Mouse (Mus musculus) gastrocnemius, adult 18-20 months (tissue): ENCODE data around the gene Ccdc83. TPM values are rescaled to one million over a fixed set of nuclear protein-coding genes. Genes with fewer than 3 reads are reported as not detected.

ENCODE experiments used
- DNase-seq: peaks from one replicate; pipeline ENCODE4 v3.0.0; 2021; ENCODE audit warnings: low spot score
- long read RNA-seq, 2 experiments: library from polyadenylated mRNA; stranded (forward); transcript quantifications; one replicate each; pipeline ENCODE4 v2.0.0; 2021
- total RNA-seq, 2 experiments: library from RNA; stranded (reverse); gene quantifications; 2 replicates each; pipeline ENCODE4 v1.2.3; 2021

The Ccdc83 gene
- not detected for total RNA-seq
- long read RNA-seq, experiment 1: 0 reads
- long read RNA-seq, experiment 2: 0 reads

- DNase-seq: peak; percentile 84
These were observed at the start of gene Ccdc83 for GRCm38 (mm10) chr7:90265289-90265970. Gene Ccdc83, minus strand, starts transcription at chr7:90265777.

DNA sequence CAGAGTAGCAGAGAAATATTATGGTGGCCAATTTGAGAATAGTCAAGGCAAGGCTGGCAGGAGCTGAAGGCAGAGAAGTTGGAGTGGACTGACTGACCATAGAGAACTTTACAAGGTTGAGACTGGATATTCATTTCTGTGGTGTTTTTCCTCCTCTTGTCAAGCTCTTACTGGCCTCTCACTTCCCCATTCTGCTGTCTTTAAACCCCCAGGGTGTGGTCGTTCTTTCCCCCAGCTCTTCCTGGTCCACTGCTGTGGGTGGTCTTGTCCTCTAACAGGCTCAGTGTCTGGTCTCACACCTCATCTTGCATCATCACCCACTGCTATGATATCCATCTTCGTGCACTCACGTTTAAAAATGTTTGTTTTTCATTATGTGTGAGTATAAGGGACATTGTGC is 47.8 kb upstream of the Ccdc83 start:
- no peak for DNase-seq

DNA sequence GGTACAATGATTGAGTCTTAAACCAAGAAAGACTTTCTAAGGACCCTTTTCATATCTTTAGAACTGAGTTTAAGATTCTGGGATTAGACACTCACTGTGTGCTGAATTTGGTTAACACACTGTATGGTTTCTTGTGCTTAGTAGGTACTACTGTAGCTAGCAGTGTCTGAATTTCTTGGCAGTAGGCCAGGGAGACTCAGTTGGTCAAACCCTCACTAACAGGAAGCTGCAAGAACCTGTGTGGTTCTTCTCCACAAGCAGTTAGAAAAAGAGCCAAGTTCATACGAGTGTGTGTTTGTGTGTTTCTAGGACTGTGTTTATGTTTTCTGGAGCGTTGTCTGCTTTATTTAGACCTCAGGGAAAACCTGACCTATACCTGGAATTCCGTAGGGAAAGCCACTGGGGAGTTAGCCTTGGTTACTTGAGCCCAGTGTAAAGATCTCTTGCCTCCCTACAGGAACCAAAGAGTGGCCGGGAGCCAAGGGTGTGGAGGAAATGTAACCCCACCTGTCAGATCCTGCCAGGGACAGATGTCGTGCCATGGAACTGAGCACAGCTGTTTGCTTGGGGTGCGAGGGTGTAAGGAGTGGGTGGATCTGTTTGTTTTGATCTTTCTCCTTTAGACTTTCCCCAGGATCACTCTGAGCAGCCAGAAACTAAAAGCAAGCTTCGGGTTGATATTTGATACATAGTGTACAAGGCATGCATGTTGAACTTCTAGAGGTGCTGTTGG is 46.7 kb upstream of the Ccdc83 start:
- peak; percentile 11 for DNase-seq

GRCm38 (mm10) chr7:90308003-90308402 is 42.4 kb upstream of the Ccdc83 start:
- no peak for DNase-seq

DNA sequence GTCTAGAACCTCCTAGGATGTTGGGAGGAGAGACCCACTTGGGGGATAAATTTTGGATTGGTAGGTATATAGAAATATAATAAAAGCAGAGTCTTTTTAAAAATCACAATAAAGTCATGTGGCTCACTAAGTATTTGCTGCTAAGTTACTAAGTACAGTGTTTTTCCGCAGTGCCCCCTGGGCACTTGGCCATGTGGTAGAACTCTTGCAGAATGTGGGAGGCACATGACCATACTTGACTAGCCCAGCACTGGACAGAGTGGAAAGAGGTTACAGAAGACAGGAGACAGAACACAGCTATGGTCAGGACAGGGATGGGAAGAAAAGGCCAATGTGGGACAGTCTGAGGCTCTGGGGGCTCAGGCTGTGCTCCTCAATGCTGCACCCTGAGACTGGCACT is 41.4 kb upstream of the Ccdc83 start:
- no peak for DNase-seq

DNA sequence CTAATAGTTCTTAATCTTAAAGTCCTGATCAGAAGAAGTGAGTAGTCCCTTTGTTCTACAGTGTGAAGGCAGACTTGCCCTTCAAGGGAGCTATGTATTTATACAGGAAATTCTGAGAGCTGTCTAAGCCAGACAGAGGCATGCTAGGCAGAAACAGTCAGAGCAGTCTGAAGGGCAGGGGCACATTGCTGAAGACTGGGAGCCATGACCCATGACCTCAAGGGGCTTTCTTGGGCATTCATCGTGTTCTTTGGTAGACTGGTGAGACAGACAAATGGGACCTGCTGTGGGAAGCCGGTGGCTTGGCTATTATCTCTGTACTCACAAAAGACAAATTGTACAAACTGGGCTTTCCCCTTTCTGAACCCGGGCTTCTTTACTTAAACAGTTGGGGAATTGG is 40.5 kb upstream of the Ccdc83 start:
- no peak for DNase-seq

- DNase-seq: no peak
These were observed 37.3 kb upstream of the Ccdc83 start for GRCm38 (mm10) chr7:90302647-90303552.

GRCm38 (mm10) chr7:90301942-90302646 is 36.5 kb upstream of the Ccdc83 start, which contains the start of gene Sytl2:
Gene Sytl2, plus strand, starts transcription at chr7:90302252.
- peak; percentile 31 for DNase-seq

DNA sequence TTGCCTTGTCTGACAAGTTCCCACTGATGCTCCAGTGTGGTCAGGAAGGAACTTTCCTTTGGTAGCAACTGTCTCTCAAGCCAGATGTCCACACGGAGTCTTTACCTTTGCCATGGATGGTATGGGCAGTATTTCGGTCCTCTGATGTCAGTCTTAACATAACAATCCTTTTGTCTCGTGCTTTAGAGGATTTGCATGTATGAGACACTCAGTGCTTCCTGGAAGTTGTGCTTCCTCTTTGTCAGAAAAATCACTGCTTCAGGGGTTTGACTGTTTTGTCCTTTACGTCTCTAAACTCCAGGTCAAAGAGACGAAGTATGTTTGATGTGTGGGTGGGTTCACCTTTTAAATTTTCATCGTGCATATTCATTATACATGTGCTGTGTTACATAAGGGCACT is 26.3 kb upstream of the Ccdc83 start:
- DNase-seq: no peak

GRCm38 (mm10) chr7:90284793-90285192 is 19.2 kb upstream of the Ccdc83 start:
- DNase-seq: no peak

- DNase-seq: no peak
These were observed 17.2 kb upstream of the Ccdc83 start for GRCm38 (mm10) chr7:90282786-90283185.

DNA sequence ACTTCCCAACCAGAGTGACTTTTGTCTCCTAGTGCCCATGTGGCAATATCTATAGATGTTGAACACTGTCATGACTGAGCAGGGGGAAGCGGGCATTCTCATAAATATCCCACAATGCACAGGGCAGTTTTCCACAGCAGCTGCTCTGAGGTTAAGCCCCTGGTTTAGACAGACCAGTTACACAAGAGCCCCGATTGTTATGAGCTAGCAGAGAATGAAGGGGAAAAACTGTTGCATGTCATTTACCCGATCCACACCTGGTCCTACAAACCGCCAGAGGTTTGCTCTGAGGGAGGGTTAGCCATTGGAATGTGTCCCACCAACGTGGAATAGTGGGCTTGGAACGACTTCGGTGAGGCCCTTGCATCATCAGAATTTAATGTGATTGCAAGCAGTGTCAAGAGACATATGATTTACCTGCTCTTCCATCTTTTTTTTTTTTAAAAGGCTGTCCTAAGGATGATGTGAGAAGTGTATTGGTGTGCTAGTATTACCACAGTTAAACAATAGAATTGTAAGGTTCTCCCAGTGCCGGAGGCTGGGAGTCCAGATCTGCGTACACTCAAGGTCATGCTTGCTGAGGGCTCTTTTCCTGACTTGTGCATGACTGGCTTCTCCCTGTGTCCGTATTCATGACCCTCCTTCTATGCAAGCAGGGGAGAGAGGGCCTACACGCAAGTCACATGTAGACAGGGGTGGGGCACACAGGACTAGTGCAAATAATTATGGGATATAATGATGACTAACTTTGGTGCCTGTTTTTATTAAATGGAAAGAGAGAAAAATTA is 16.4 kb upstream of the Ccdc83 start:
- DNase-seq: no peak

DNA sequence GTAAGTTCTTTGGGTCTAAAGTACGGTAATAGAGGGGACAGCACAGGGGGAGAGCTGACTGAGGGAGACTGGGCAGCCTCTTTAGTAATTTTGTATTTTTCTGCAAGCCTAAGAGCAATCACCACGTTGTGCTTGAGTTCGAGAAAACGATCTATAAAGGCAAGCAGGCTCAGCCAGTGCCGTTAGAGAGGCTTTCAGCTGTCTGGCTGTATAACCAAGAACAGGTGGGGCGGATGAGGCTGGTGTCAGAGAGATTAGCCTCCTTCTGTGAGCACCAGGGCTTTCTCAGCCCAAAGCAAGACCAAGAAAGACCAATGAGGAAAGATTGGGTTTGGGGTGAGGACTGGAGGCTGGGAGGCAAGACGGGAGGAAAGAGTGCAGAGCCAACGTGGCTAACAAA is 15.3 kb upstream of the Ccdc83 start:
- no peak for DNase-seq

GRCm38 (mm10) chr7:90280274-90280875 is 14.8 kb upstream of the Ccdc83 start:
- DNase-seq: peak; percentile 40

- no peak for DNase-seq
These were observed 13.6 kb upstream of the Ccdc83 start for GRCm38 (mm10) chr7:90279136-90279535.

DNA sequence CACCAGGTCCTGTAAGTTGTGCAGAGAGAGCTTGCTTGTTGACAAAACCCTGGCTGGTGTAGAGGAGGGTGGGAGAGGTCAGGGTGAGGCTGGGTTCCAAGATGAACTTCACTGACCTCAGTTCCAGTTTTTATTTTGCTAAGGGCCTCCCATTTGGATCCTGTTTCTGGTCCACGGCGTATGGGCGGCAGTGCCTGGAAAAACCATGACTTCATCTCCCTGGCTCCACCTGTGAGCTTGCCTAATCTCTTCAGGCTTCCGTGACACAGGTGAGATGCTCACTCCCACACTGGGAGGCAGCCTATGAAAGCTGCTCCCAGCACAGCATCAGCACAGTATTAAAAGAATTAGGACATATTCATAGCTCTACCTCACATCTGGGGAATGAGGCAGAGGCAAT is 12.2 kb upstream of the Ccdc83 start:
- peak; percentile 29 for DNase-seq

- DNase-seq: no peak
These were observed 11.7 kb upstream of the Ccdc83 start for GRCm38 (mm10) chr7:90277246-90277645.

DNA sequence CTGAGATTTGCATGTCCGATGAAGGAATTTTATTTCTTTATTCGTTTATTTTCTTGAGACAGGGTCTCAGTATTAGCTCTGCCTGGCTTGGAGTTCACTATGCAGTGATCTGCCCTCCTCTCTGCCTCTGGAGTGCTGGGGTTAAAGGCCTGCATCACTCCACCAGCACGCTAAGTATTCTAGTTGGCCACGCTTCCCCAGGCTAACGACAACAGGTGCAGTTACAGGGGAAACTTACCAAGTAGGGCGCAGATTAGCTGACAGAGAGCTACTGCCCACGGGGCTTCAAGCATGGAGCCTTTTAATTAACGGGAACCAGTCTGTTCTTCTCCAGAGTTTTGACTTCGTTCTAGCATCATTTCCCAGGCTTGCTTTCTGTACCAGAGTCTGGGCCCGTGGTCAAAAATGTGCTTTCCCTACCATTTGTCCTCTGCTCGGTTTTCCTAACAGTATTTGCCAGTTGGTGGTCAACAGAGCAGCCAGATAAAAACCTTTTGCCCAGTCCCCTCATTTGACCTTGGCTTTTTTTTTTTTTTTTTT is 9.1 kb upstream of the Ccdc83 start:
- peak; percentile 34 for DNase-seq

GRCm38 (mm10) chr7:90270141-90270540 is 4.6 kb upstream of the Ccdc83 start:
- no peak for DNase-seq
